Mouse (Mus musculus) liver, adult 2 months (tissue): ENCODE measurements around the gene Olfr1390.

Source experiments
- CTCF ChIP-seq: fragments of 200-500 bp; IDR thresholded peaks from 2 replicates; pipeline ENCODE4 v1.5.1; 2011; ENCODE audit warnings: low read depth, low read length, control low read depth
- POLR2A ChIP-seq: fragments of 200-500 bp; IDR thresholded peaks from 2 replicates; pipeline ENCODE4 v1.6.1; 2011; ENCODE audit warnings: low read length, control low read depth; ENCODE audit not compliant: insufficient read depth; ENCODE audit errors: extremely low read depth

- TF ChIP-seq CTCF (no peak), POLR2A (no peak)
These were observed 30.5 kb upstream of the Olfr1390 start, which contains the start of gene Olfr10 for GRCm38 (mm10) chr11:49304441-49304840.
